Mouse (Mus musculus) midbrain, embryonic 15.5 days (tissue): Measurements from ENCODE around the gene Rapgef3. TPM values are rescaled to one million over a fixed set of nuclear protein-coding genes. Genes with fewer than 3 reads are reported as not detected.

Source experiments
- ATAC-seq: fragments of 200-750 bp; cut with Nextera tagmentation; replicated peaks from 2 replicates; pipeline ENCODE4 v1.8.0; 2017; ENCODE audit warnings: moderate TSS enrichment
- H3K27ac ChIP-seq: fragments of 300-500 bp; sonication (generic); 2 replicates; pipeline ENCODE4 v1.5.1; 2015; ENCODE audit warnings: mild to moderate bottlenecking, inconsistent platforms
- H3K27me3 ChIP-seq: fragments of 300-500 bp; sonication (generic); replicated peaks from 2 replicates; pipeline ENCODE4 v1.6.1; 2015; ENCODE audit warnings: inconsistent platforms
- H3K36me3 ChIP-seq: fragments of 300-500 bp; sonication (generic); replicated peaks from 2 replicates; pipeline ENCODE4 v1.6.1; 2015; ENCODE audit warnings: inconsistent platforms
- H3K4me1 ChIP-seq: fragments of 300-500 bp; sonication (generic); 2 replicates; pipeline ENCODE4 v1.6.1; 2015; ENCODE audit warnings: inconsistent platforms
- H3K4me2 ChIP-seq: fragments of 300-500 bp; sonication (generic); 2 replicates; pipeline ENCODE4 v1.6.1; 2015; ENCODE audit warnings: inconsistent platforms, mild to moderate bottlenecking, moderate library complexity
- H3K4me3 ChIP-seq: fragments of 300-500 bp; sonication (generic); 2 replicates; pipeline ENCODE4 v1.5.1; 2015; ENCODE audit warnings: mild to moderate bottlenecking, inconsistent platforms
- H3K9ac ChIP-seq: fragments of 300-500 bp; sonication (generic); 2 replicates; pipeline ENCODE4 v1.6.1; 2015; ENCODE audit warnings: mild to moderate bottlenecking, inconsistent platforms
- H3K9me3 ChIP-seq: fragments of 300-500 bp; sonication (generic); 2 replicates; pipeline ENCODE4 v1.6.1; 2016; ENCODE audit warnings: inconsistent platforms
- WGBS: fragments of 180-500 bp; shearing (Covaris S2); methylation state at CpG from one replicate; pipeline ENCODE4 v1.1.7; 2015; ENCODE audit warnings: mixed read lengths; 5-methylcytosine and 5-hydroxymethylcytosine counted together
- polyA plus RNA-seq: library from polyadenylated mRNA; unstranded; fragments of >200 nt; fragmentation: Nextera tagmentation; extraction: Ambion mirVana; gene quantifications from 2 replicates; pipeline ENCODE4 v1.2.1, GENCODE M21; 2015

Rapgef3 gene
- polyA plus RNA-seq, 1 experiment from 2014 or later, result 15.4 TPM

- Histone ChIP-seq H3K27me3 (peaks cover 23% of the 10 kb centered on the region), H3K4me1 (peaks cover 34% of the 10 kb centered on the region), H3K36me3 (no peaks in the 10 kb centered on the region), H3K9me3 (no peaks in the 10 kb centered on the region), H3K27ac (peak overlapping the region; percentile 66), H3K4me3 (peak overlapping the region; percentile 45), H3K9ac (peak overlapping the region; percentile 45), H3K4me2 (peak overlapping the region; percentile 90)
- ATAC-seq, result peak; percentile 43
- 7% methylated on average over 8 of the region's 8 CpGs for WGBS
Measured at GRCm38 (mm10) chr15:97766194-97766593, 1.6 kb downstream of the Rapgef3 start.

GRCm38 (mm10) chr15:97765090-97765794 is 2.5 kb downstream of the Rapgef3 start:
- peak overlapping the region; percentile 3; the same call in 1 of the 2 replicates for H3K4me3 ChIP-seq

GRCm38 (mm10) chr15:97764532-97764931 is 3.2 kb downstream of the Rapgef3 start:
- Histone ChIP-seq H3K4me1 (peaks cover 34% of the 10 kb centered on the region), H3K36me3 (no peaks in the 10 kb centered on the region), H3K27me3 (peaks cover 17% of the 10 kb centered on the region), H3K4me3 (no peak overlapping the region), H3K9ac (no peak overlapping the region), H3K9me3 (no peaks in the 10 kb centered on the region), H3K27ac (no peak overlapping the region), H3K4me2 (no peak overlapping the region)
- 87% methylated on average over 2 of the region's 2 CpGs for WGBS
- no peak for ATAC-seq

More at GRCm38 (mm10) chr15:97765090-97765794, 2.5 kb downstream of the Rapgef3 start:
- Histone ChIP-seq H3K9ac (no peak overlapping the region), H3K4me1 (peaks cover 34% of the 10 kb centered on the region), H3K27ac (no peak overlapping the region), H3K4me2 (peak overlapping the region; percentile 90), H3K36me3 (no peaks in the 10 kb centered on the region), H3K27me3 (peaks cover 22% of the 10 kb centered on the region), H3K9me3 (no peaks in the 10 kb centered on the region)
- 37% methylated on average over 13 of the region's 13 CpGs for WGBS
- ATAC-seq, result no peak

- Histone ChIP-seq H3K4me2 (no peak overlapping the region), H3K9me3 (no peaks in the 10 kb centered on the region), H3K36me3 (no peaks in the 10 kb centered on the region), H3K27me3 (peaks cover 13% of the 10 kb centered on the region), H3K9ac (no peak overlapping the region), H3K4me3 (no peak overlapping the region), H3K4me1 (peaks cover 32% of the 10 kb centered on the region), H3K27ac (no peak overlapping the region)
- WGBS, result 69% methylated on average over 9 of the region's 9 CpGs
- ATAC-seq, result no peak
Measured at GRCm38 (mm10) chr15:97763256-97764049, 4.3 kb downstream of the Rapgef3 start.

- ATAC-seq, result no peak
- Histone ChIP-seq H3K4me2 (no peak overlapping the region), H3K27ac (no peak overlapping the region), H3K27me3 (peaks cover 13% of the 10 kb centered on the region), H3K9me3 (no peaks in the 10 kb centered on the region), H3K36me3 (no peaks in the 10 kb centered on the region; the same call in 1 of the 2 replicates), H3K4me3 (no peak overlapping the region), H3K9ac (no peak overlapping the region), H3K4me1 (peaks cover 25% of the 10 kb centered on the region)
- 74% methylated on average over 9 of the region's 9 CpGs for WGBS
Measured at GRCm38 (mm10) chr15:97762733-97763132, 5.0 kb downstream of the Rapgef3 start.

- H3K9ac ChIP-seq, result no peak overlapping the region
- ATAC-seq, result no peak
- peaks cover 13% of the 10 kb centered on the region; the same call in 1 of the 2 replicates for H3K27me3 ChIP-seq
- H3K36me3 ChIP-seq, result no peaks in the 10 kb centered on the region; the same call in 1 of the 2 replicates
- H3K4me1 ChIP-seq, result peaks cover 12% of the 10 kb centered on the region
- 45% methylated on average over 13 of the region's 13 CpGs for WGBS
- H3K27ac ChIP-seq, result no peak overlapping the region
- no peak overlapping the region for H3K4me3 ChIP-seq
- no peaks in the 10 kb centered on the region for H3K9me3 ChIP-seq
- no peak overlapping the region for H3K4me2 ChIP-seq
Measured at GRCm38 (mm10) chr15:97761438-97761837, 6.3 kb downstream of the Rapgef3 start.

- peaks cover 8% of the 10 kb centered on the region for H3K4me1 ChIP-seq
- H3K27me3 ChIP-seq, result 0 out of 2 replicates have a peak, but pooled peaks cover 13% of the 10 kb centered on the region
- no peak for ATAC-seq
- 66% methylated on average over 5 of the region's 5 CpGs for whole genome bisulfite sequencing
- H3K4me2 ChIP-seq, result no peak overlapping the region
- H3K36me3 ChIP-seq, result no peaks in the 10 kb centered on the region; the same call in 1 of the 2 replicates
- no peaks in the 10 kb centered on the region for H3K9me3 ChIP-seq
- no peak overlapping the region for H3K4me3 ChIP-seq
- no peak overlapping the region for H3K9ac ChIP-seq
- H3K27ac ChIP-seq, result no peak overlapping the region
Measured at GRCm38 (mm10) chr15:97760952-97761351, 6.8 kb downstream of the Rapgef3 start.

- no peak overlapping the region for H3K9ac ChIP-seq
- no peaks in the 10 kb centered on the region; the same call in 1 of the 2 replicates for H3K36me3 ChIP-seq
- H3K4me1 ChIP-seq, result peaks cover 8% of the 10 kb centered on the region
- H3K4me2 ChIP-seq, result no peak overlapping the region
- ATAC-seq, result no peak
- no peak overlapping the region for H3K4me3 ChIP-seq
- 89% methylated on average over 9 of the region's 9 CpGs for WGBS
- no peaks in the 10 kb centered on the region for H3K9me3 ChIP-seq
- H3K27me3 ChIP-seq, result 0 out of 2 replicates have a peak, but pooled peaks cover 13% of the 10 kb centered on the region
- no peak overlapping the region for H3K27ac ChIP-seq
Measured at GRCm38 (mm10) chr15:97760006-97760405, 7.8 kb downstream of the Rapgef3 start.

GRCm38 (mm10) chr15:97755361-97755760 is 12.4 kb downstream of the Rapgef3 start:
- H3K9ac ChIP-seq, result no peak overlapping the region
- peaks cover 15% of the 10 kb centered on the region; the same call in 1 of the 2 replicates for H3K4me1 ChIP-seq
- no peak overlapping the region for H3K4me3 ChIP-seq
- 44% methylated on average over 8 of the region's 8 CpGs for WGBS
- no peaks in the 10 kb centered on the region; the same call in 1 of the 2 replicates for H3K36me3 ChIP-seq
- 0 out of 2 replicates have a peak, but pooled peaks cover 3% of the 10 kb centered on the region for H3K27me3 ChIP-seq
- H3K9me3 ChIP-seq, result no peaks in the 10 kb centered on the region
- no peak overlapping the region for H3K4me2 ChIP-seq
- no peak overlapping the region for H3K27ac ChIP-seq
- no peak for ATAC-seq

GRCm38 (mm10) chr15:97754476-97754875 is 13.3 kb downstream of the Rapgef3 start:
- no peak for ATAC-seq
- no peaks in the 10 kb centered on the region; the same call in 1 of the 2 replicates for H3K36me3 ChIP-seq
- H3K27ac ChIP-seq, result no peak overlapping the region
- WGBS, result 75% methylated on average over 6 of the region's 6 CpGs
- H3K27me3 ChIP-seq, result no peaks in the 10 kb centered on the region
- H3K9ac ChIP-seq, result no peak overlapping the region
- H3K4me3 ChIP-seq, result no peak overlapping the region
- H3K9me3 ChIP-seq, result no peaks in the 10 kb centered on the region
- peaks cover 18% of the 10 kb centered on the region; the same call in 1 of the 2 replicates for H3K4me1 ChIP-seq
- H3K4me2 ChIP-seq, result no peak overlapping the region

- Histone ChIP-seq H3K36me3 (no peaks in the 10 kb centered on the region), H3K27me3 (no peaks in the 10 kb centered on the region), H3K4me1 (peaks cover 18% of the 10 kb centered on the region; the same call in 1 of the 2 replicates), H3K4me3 (no peak overlapping the region), H3K9ac (no peak overlapping the region), H3K9me3 (no peaks in the 10 kb centered on the region), H3K4me2 (no peak overlapping the region), H3K27ac (no peak overlapping the region)
- WGBS, result 99% methylated on average over 5 of the region's 5 CpGs
- no peak for ATAC-seq
Measured at GRCm38 (mm10) chr15:97752491-97752890, 15.3 kb downstream of the Rapgef3 start.

GRCm38 (mm10) chr15:97751676-97752075 is 16.1 kb downstream of the Rapgef3 start:
- H3K27ac ChIP-seq, result no peak overlapping the region
- H3K27me3 ChIP-seq, result 0 out of 2 replicates have a peak, but pooled peaks cover 5% of the 10 kb centered on the region
- no peak for ATAC-seq
- H3K9me3 ChIP-seq, result no peaks in the 10 kb centered on the region
- no peaks in the 10 kb centered on the region for H3K36me3 ChIP-seq
- 84% methylated on average over 2 of the region's 2 CpGs for WGBS
- H3K9ac ChIP-seq, result no peak overlapping the region
- H3K4me2 ChIP-seq, result no peak overlapping the region
- H3K4me1 ChIP-seq, result peaks cover 18% of the 10 kb centered on the region; the same call in 1 of the 2 replicates
- H3K4me3 ChIP-seq, result no peak overlapping the region
